Mouse (Mus musculus) heart, postnatal 0 days (tissue): ENCODE results near the gene Plxna3. TPM values are rescaled to one million over a fixed set of nuclear protein-coding genes. Genes with fewer than 3 reads are reported as not detected.
A peak's percentile ranks its signal among the peaks of the same experiment; 100 is the strongest.
"Not testable (repeated sequence)": the region's sequence is repeated elsewhere in the genome, so short reads cannot be mapped to it uniquely, and the experiment has no call there.

Experiments
- ATAC-seq: fragments of 200-750 bp; cut with Nextera tagmentation; 2 replicates; pipeline ENCODE4 v1.8.0; 2017; ENCODE audit warnings: low read depth, moderate number of reproducible peaks, moderate library complexity; ENCODE audit not compliant: insufficient read depth
- DNase-seq: peaks from one replicate; pipeline ENCODE4 v3.0.0-alpha.2; 2016; ENCODE audit warnings: low spot score
- H3K27ac ChIP-seq: fragments of 300-500 bp; sonication (generic); 2 replicates; pipeline ENCODE4 v1.5.1; 2014; ENCODE audit warnings: low read depth, mild to moderate bottlenecking
- H3K27me3 ChIP-seq: fragments of 300-500 bp; sonication (generic); 2 replicates; pipeline ENCODE4 v1.6.1; 2014; ENCODE audit warnings: low read length, mixed read lengths; ENCODE audit not compliant: control insufficient read depth, insufficient read depth
- H3K36me3 ChIP-seq: fragments of 300-500 bp; sonication (generic); replicated peaks from 2 replicates; pipeline ENCODE4 v1.6.1; 2014; ENCODE audit warnings: low read length, mixed read lengths; ENCODE audit not compliant: control insufficient read depth, insufficient read depth
- H3K4me1 ChIP-seq: fragments of 300-500 bp; sonication (generic); 2 replicates; pipeline ENCODE4 v1.6.1; 2014; ENCODE audit warnings: antibody characterized with exemption; ENCODE audit not compliant: control insufficient read depth, insufficient read depth
- H3K4me2 ChIP-seq: fragments of 300-500 bp; sonication (generic); 2 replicates; pipeline ENCODE4 v1.6.1; 2014; ENCODE audit warnings: low read depth, mild to moderate bottlenecking, low read length, moderate library complexity
- H3K4me3 ChIP-seq: fragments of 300-500 bp; sonication (generic); 2 replicates; pipeline ENCODE4 v1.5.1; 2014; ENCODE audit warnings: low read depth, low read length
- H3K9ac ChIP-seq: fragments of 300-500 bp; sonication (generic); replicated peaks from 2 replicates; pipeline ENCODE4 v1.6.1; 2014; ENCODE audit warnings: low read depth, low read length, mixed read lengths
- H3K9me3 ChIP-seq: fragments of 300-500 bp; sonication (generic); replicated peaks from 2 replicates; pipeline ENCODE4 v1.6.1; 2016; ENCODE audit warnings: low read length; ENCODE audit not compliant: control insufficient read depth
- CTCF ChIP-seq: IDR thresholded peaks from 2 replicates; pipeline ENCODE4 v1.5.1; 2016; ENCODE audit warnings: antibody characterized with exemption, control low read depth, low read depth
- EP300 ChIP-seq: IDR thresholded peaks from 2 replicates; pipeline ENCODE4 v1.6.1; 2016; ENCODE audit warnings: antibody characterized with exemption, low read depth
- WGBS: fragments of 180-500 bp; shearing (Covaris S2); extraction: QIAGEN DNeasy Blood & Tissue Kit; methylation state at CpG from one replicate; pipeline ENCODE4 v1.1.7; 2014; 5-methylcytosine and 5-hydroxymethylcytosine counted together
- polyA plus RNA-seq: library from polyadenylated mRNA; unstranded; fragments of >200 nt; fragmentation: Nextera tagmentation; extraction: Ambion mirVana; gene quantifications from 2 replicates; pipeline ENCODE4 v1.2.1, GENCODE M21; 2015
- total RNA-seq: library from RNA; depleted of rRNA; stranded (reverse); fragments of >200 nt; gene quantifications from 2 replicates; pipeline ENCODE4 v1.2.3, GENCODE M21; 2014; ENCODE audit warnings: low replicate concordance

Gene Plxna3
- total and polyA plus RNA-seq, 2 experiments from 2014 or later: 0.59 to 12.9 TPM

DNA sequence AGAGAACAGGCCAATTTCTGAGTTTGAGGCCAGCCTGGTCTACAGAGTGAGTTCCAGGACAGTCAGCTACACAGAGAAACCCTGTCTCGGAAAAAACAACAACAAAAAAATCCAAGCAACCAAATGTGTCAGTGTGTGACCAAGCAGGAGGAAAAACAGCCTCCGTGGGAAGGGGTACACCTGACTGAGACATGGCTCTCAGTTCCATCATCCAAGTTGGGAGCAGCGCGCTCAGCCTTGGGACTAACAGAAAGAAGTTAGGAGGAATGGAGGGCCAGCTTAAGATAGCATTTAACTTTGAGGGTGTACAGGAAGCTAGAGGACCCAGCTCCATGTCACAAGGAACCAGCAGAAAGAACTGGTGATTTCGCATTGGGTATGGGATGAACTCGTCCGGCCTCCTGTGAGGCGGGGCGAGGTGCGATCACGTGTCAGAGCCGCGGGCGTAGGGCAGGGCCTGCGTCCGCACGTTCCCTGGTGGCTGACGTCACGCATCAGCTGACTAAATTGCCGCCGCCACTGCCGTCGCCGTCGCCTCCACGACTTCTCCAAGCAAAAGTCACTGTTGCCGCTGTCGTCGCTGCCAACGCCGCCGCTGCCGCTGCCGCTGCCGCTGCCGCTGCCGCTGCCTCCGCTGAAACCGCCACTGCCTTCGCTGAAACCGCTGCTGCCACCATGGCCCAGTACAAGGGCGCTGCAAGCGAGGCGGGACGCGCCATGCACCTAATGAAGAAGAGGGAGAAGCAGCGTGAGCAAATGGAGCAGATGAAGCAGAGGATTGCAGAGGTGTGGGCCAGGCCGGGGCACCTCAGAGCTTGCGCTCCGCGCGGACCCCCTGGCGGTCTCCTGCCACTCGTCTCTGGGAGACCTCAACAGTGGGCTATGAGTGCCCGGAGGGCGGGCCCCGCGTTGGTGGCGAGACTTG, 16.1 kb upstream of the Plxna3 start, which contains the start of gene Fam50a:
Fam50a (plus strand) TSS at position 494 of the 925 bp plus-strand sequence.
- peak within 1 kb of the TSS; percentile 77 for H3K9ac ChIP-seq
- no peaks in the 10 kb centered on the region for H3K9me3 ChIP-seq
- H3K27me3 ChIP-seq: no peaks in the 10 kb centered on the region
- peak; percentile 99 for ATAC-seq
- H3K4me3 ChIP-seq: peak within 1 kb of the TSS; percentile 62
- H3K4me1 ChIP-seq: no peaks in the 10 kb centered on the region
- peak within 1 kb of the TSS; percentile 87 for H3K27ac ChIP-seq
- peak; percentile 90 for DNase-seq
- H3K4me2 ChIP-seq: peak within 1 kb of the TSS; percentile 84
- WGBS: 21% methylated on average over 48 of the region's 59 CpGs
- peaks cover 30% of the 10 kb centered on the region for H3K36me3 ChIP-seq
- TF ChIP-seq CTCF: no peak
- TF ChIP-seq EP300: no peak

DNA sequence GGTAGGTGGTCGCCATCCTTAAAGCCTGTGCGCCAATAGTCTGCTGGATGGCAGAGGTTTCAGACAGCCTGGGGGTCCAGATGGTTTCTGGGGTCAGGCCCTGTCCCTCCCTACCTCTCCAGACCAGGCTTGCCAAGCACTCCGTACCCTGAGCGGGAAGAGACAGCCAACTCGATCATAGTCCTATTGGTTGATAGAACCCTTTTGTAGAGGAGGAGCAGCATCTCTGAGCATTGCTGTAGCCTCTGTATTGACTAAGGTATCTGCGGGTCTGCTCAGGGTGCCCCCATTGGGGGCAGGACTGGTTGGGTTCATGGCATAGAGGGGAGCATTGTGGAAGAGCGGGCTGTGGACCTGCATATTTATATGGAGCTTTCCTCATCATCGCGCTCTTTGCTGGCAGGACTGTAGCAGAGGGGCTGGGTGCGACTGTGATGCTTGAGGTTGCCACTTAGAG, 377 bp downstream of the Plxna3 start:
- Histone ChIP-seq H3K9ac (peak overlapping the region; percentile 61; the same call in 1 of the 2 replicates), H3K36me3 (no peaks in the 10 kb centered on the region), H3K4me3 (peak overlapping the region; percentile 50), H3K9me3 (no peaks in the 10 kb centered on the region), H3K4me2 (peak overlapping the region; percentile 75), H3K4me1 (no peaks in the 10 kb centered on the region; the same call in 1 of the 2 replicates), H3K27me3 (no peaks in the 10 kb centered on the region), H3K27ac (no peak overlapping the region)
- 27% methylated on average over 10 of the region's 10 CpGs for WGBS
- TF ChIP-seq CTCF: no peak
- TF ChIP-seq EP300: no peak
- no peak for ATAC-seq
- no peak for DNase-seq

DNA sequence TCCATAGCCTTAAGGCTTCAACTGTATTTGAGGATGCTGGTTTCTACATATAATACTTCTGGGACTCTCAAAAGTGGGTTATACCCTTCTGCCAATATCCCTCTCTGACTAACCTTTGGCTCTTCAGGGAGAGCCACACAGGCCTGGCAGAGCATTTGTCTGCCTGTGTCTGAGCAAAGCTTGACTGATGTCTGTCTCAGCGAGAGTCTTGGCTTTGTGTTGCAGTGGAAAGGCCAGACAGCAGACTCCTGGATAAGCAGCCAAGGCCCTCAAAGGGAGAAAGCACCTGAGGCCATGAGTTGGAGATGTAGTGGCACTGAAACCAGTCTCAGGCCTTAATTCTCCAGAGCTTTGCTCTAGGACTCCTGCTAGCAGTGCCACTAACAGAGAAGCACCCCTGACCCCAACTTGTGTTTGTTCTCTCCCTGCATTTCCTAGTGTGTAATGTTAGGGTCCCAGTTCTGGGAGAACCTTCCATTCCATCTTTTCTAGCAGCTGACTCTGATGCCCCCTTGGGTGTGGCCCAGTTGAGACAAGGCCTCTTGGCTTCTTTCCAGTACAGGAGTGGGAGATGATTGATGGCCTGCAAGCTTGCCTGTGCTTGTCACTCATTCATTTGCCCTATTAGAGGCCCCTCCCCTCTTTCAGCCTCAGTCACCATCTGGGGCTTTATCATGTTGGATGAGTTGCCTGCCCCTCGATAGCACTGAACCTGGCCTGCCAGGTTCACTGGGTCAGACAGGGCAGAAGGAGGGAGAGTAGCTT, 1.5 kb downstream of the Plxna3 start:
- Histone ChIP-seq H3K9ac (no peak overlapping the region), H3K36me3 (no peaks in the 10 kb centered on the region), H3K4me3 (no peak overlapping the region), H3K4me1 (no peaks in the 10 kb centered on the region; the same call in 1 of the 2 replicates), H3K9me3 (no peaks in the 10 kb centered on the region), H3K27ac (no peak overlapping the region), H3K4me2 (peak overlapping the region; percentile 75; the same call in 1 of the 2 replicates), H3K27me3 (no peaks in the 10 kb centered on the region)
- WGBS: 22% methylated on average over 2 of the region's 2 CpGs
- DNase-seq (no peak), ATAC-seq (no peak)
- no peak for TF ChIP-seq CTCF
- TF ChIP-seq EP300: no peak

DNA sequence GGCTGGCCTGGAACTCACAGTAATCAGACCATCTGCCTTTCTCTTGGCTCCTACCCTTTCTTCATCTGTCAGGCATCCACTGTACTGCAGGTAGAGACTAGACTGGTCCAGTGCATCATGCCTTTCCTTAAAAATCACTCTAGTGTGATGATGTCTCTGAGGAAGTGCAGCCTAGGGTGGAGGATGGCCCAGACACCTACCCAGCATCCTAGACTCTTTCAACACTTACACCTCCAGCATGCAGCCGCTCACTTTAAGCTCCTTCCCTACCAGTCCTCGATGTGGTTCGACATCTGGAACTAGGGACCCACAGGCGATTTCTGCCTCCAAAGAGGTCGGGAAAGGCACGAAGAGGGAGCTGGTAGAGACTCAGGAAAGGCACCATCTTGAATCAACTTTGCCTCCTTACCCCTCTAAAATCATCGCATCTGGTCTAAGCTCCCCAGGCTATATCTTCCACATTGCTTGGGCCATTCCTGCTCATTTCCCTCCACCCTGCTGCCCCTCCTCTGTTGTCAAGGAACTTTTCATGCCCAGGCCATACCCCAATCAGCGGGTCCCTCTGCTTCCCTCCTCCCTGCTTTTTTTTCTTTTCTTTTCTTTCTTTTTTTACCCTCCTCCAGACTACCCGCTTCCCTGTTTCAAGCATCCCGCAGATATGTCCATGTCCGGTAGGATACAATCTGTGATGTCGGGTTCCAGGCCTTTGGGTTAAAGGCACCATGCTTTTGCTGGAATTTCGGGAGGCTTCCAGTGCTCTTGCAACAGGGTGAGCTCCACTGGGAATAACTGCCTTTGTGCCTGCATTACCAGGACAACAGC, 24.0 kb downstream of the Plxna3 start:
- peak overlapping the region; percentile 60 for H3K9ac ChIP-seq
- DNase-seq (no peak), ATAC-seq (peak; percentile 39)
- no peaks in the 10 kb centered on the region for H3K4me1 ChIP-seq
- peak overlapping the region; percentile 54 for H3K4me3 ChIP-seq
- peak overlapping the region; percentile 30 for H3K27ac ChIP-seq
- no peaks in the 10 kb centered on the region for H3K36me3 ChIP-seq
- H3K4me2 ChIP-seq: peak overlapping the region; percentile 67
- no peaks in the 10 kb centered on the region for H3K27me3 ChIP-seq
- no peaks in the 10 kb centered on the region for H3K9me3 ChIP-seq
- TF ChIP-seq CTCF (no peak), EP300 (no peak)
- WGBS: 19% methylated on average over 13 of the region's 13 CpGs

DNA sequence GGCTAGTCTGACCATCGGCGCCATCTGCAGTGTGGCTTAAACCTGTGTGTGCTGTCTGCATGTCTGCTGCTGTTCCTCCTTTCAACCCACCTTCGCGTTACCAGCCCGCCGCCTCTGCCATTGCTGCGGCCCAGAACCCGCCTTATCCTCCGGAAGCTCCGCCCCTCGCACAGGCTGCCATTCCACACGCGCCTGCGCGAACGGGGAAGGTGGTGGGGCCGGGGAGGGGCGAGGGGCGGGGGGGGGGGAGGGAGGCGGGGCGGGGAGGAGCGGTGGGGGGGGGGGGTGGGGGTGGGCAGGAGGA, 24.6 kb downstream of the Plxna3 start, which contains the start of gene Lage3:
Lage3 (minus strand) TSS at position 152 of the 304 bp plus-strand sequence.
- H3K4me3 ChIP-seq: peak within 1 kb of the TSS; percentile 54
- no peaks in the 10 kb centered on the region for H3K9me3 ChIP-seq
- no peaks in the 10 kb centered on the region for H3K27me3 ChIP-seq
- H3K4me2 ChIP-seq: peak within 1 kb of the TSS; percentile 67
- no peaks in the 10 kb centered on the region for H3K36me3 ChIP-seq
- DNase-seq: peak; percentile 65
- TF ChIP-seq EP300 (no peak), CTCF (no peak)
- H3K4me1 ChIP-seq: no peaks in the 10 kb centered on the region
- H3K27ac ChIP-seq: peak within 1 kb of the TSS; percentile 30
- peak; percentile 92 for ATAC-seq
- 9% methylated on average over 9 of the region's 22 CpGs for WGBS
- peak within 1 kb of the TSS; percentile 60 for H3K9ac ChIP-seq

DNA sequence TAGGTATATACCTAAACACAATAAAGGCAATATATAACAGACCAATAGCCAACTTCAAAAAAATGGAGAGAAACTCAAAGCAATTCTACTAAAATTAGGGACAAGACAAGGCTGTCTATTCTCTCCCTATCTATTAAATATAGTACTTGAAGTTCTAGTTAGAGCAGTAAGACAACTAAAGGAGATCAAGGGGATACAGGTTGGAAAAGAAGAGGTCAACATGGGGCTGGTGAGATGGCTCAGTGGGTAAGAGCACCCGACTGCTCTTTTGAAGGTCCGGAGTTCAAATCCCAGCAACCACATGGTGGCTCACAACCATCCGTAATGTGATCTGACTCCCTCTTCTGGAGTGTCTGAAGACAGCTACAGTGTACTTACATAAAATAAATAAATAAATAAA, 28.2 kb downstream of the Plxna3 start:
- H3K4me1 ChIP-seq, ATAC-seq, H3K9me3 ChIP-seq, H3K36me3 ChIP-seq, H3K27ac ChIP-seq, DNase-seq, H3K27me3 ChIP-seq, H3K4me2 ChIP-seq, H3K9ac ChIP-seq, H3K4me3 ChIP-seq: not testable (repeated sequence)
- 94% methylated on average over 3 of the region's 3 CpGs for WGBS
